Mouse (Mus musculus): ENCODE measurements around the gene Slc16a6.

DNA sequence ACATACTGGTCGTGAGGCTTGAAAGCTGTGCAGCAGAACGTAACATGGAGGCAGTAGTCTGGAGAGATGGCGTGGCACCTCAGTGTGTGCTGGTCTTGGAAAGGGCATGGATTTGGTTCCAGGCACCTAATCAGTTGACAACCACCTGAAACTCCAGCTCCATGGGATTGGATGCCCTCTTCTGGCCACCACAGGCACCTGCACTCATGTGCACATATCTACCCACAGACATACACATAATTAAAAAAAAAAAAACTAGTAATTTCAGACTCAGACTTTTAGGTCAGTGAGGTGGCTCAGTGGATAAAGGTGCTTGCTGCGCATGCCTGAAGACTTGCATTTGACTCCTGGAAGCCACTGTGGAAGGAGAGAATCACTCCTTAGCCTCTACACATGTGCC, 51.1 kb downstream of the Slc16a6 start:
- TF ChIP-seq GATA1 (IDR thresholded peaks at IDR 0.05; ENCODE audit: borderline replicate concordance, low read length) (no peak), FLI1 (IDR thresholded peaks at IDR 0.05; ENCODE audit: low read length) (no peak)
